Mouse (Mus musculus) thymus, adult 2 months (tissue): ENCODE measurements around the gene Olfr325. TPM values are rescaled to one million over a fixed set of nuclear protein-coding genes. Genes with fewer than 3 reads are reported as not detected.

Experiments
- DNase-seq: peaks from one replicate; pipeline ENCODE4 v3.0.0; 2021
- H3K27ac ChIP-seq: fragments of 200-500 bp; 2 replicates; pipeline ENCODE4 v1.5.1; 2012; ENCODE audit warnings: low read length, control low read depth; ENCODE audit not compliant: control insufficient read depth, insufficient read depth
- H3K27me3 ChIP-seq: fragments of 200-500 bp; 2 replicates; pipeline ENCODE4 v1.6.1; 2012; ENCODE audit warnings: mild to moderate bottlenecking, low read length, moderate library complexity, mixed read lengths; ENCODE audit not compliant: control insufficient read depth, insufficient read depth
- H3K36me3 ChIP-seq: fragments of 200-500 bp; 2 replicates; pipeline ENCODE4 v1.6.1; 2012; ENCODE audit warnings: mild to moderate bottlenecking, low read length, moderate library complexity; ENCODE audit not compliant: control insufficient read depth, insufficient read depth
- H3K4me1 ChIP-seq: fragments of 200-500 bp; replicated peaks from 2 replicates; pipeline ENCODE4 v1.6.1; 2012; ENCODE audit warnings: low read length; ENCODE audit not compliant: control insufficient read depth, insufficient read depth
- H3K4me3 ChIP-seq: fragments of 200-500 bp; 2 replicates; pipeline ENCODE4 v1.5.1; 2012; ENCODE audit warnings: mild to moderate bottlenecking, low read length, control low read depth, moderate library complexity; ENCODE audit not compliant: control insufficient read depth, insufficient read depth
- CTCF ChIP-seq: fragments of 200-500 bp; IDR thresholded peaks from 2 replicates; pipeline ENCODE4 v1.5.1; 2012; ENCODE audit warnings: mild to moderate bottlenecking, control low read depth, low read length, moderate library complexity, borderline replicate concordance; ENCODE audit not compliant: control insufficient read depth, poor library complexity, insufficient read depth; ENCODE audit errors: extremely low read depth
- POLR2A ChIP-seq: fragments of 200-500 bp; IDR thresholded peaks from 2 replicates; pipeline ENCODE4 v1.6.1; 2012; ENCODE audit warnings: mild to moderate bottlenecking, low read length, control low read depth, moderate library complexity; ENCODE audit not compliant: control insufficient read depth, poor library complexity, insufficient read depth; ENCODE audit errors: extremely low read depth
- WGBS: fragments of 180-500 bp; shearing (Covaris S2); methylation state at CpG from one replicate; pipeline ENCODE4 v1.1.7; 2018; 5-methylcytosine and 5-hydroxymethylcytosine counted together
- polyA plus RNA-seq: library from polyadenylated mRNA; depleted of rRNA; stranded (reverse); fragments of >200 nt; gene quantifications from 2 replicates; pipeline ENCODE4 v1.2.3, GENCODE M21; 2012

Olfr325 gene
- polyA plus RNA-seq, 1 experiment: not detected

GRCm38 (mm10) chr11:58606177-58606919, 28.8 kb downstream of the Olfr325 start:
- Histone ChIP-seq H3K36me3 (no peaks in the 10 kb centered on the region), H3K27me3 (no peaks in the 10 kb centered on the region), H3K4me3 (no peak overlapping the region), H3K4me1 (no peaks in the 10 kb centered on the region), H3K27ac (no peak overlapping the region)
- no peak for TF ChIP-seq POLR2A
- no peak for TF ChIP-seq CTCF
- no peak for DNase-seq
- WGBS: 93% methylated on average over 12 of the region's 12 CpGs

DNA sequence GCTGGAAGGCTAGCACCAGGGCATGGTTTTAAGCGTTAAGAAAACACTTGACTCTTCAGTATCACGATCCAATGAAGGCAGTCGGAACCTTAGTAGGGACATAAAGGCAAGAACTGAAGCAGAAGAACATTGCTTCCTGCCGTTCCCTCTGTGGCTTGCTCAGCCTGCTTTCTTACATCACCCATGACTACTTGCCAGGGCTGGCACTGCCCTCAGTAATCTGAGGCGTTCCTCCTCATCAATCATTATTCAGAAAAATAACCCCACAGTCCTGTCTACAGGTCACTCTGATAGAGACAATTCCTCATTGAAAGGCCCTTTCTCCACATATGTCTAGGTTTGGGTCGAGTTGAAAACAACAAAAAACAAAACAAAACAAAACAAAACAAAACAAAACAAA, 29.5 kb downstream of the Olfr325 start:
- H3K4me3 ChIP-seq: no peak overlapping the region

DNA sequence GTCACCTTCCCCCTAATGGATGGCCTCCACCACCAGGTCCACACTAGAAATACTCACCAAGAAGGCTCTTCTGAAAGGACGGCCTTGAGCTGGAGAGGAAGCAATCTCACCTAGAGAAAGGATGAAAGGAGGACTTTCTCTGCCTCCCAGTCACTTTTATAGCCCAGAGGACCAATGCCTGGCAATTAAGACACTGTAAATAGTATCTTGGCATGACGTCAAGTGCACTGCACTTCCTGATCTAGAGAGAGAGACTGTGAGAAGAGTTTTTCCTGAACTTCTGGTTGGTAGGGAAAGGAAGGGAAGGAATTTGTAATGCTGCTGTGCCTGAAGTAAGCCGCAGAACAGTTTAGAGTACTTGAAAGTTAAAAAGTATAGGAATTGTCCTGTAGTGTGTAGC, 35.8 kb downstream of the Olfr325 start:
- Histone ChIP-seq H3K27me3 (no peaks in the 10 kb centered on the region), H3K4me3 (no peak overlapping the region), H3K4me1 (no peaks in the 10 kb centered on the region), H3K27ac (no peak overlapping the region), H3K36me3 (no peaks in the 10 kb centered on the region)
- no peak for DNase-seq
- WGBS: 66% methylated on average over 3 of the region's 3 CpGs
- TF ChIP-seq POLR2A (no peak), CTCF (no peak)

More for the DNA sequence above, 29.5 kb downstream of the Olfr325 start:
- TF ChIP-seq POLR2A: no peak
- TF ChIP-seq CTCF: no peak
- 86% methylated on average over 6 of the region's 6 CpGs for WGBS
- Histone ChIP-seq H3K27me3 (no peaks in the 10 kb centered on the region), H3K36me3 (no peaks in the 10 kb centered on the region), H3K4me1 (no peaks in the 10 kb centered on the region), H3K27ac (no peak overlapping the region)
- no peak for DNase-seq

DNA sequence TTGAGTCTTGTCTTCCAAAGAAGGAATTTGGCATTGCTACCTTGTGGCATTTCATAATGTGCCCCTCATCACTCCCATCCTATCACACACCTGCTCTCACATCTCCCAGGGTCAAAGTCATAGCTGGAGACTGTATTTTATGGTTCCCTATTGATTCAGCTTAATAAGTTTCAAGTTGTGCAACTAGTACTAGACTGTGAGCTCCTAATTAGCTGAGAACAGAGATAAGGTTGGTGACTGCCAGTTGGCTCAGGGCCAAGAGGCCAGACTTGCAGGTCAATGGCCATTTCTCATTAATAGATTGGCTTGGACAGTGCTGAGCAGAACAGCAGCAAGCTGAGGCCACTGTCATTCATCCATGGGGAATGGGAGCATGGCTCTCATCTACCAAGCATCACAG, 37.0 kb downstream of the Olfr325 start:
- H3K27me3 ChIP-seq: no peaks in the 10 kb centered on the region
- no peak overlapping the region for H3K4me3 ChIP-seq
- H3K36me3 ChIP-seq: no peaks in the 10 kb centered on the region
- no peak overlapping the region for H3K27ac ChIP-seq
- no peaks in the 10 kb centered on the region for H3K4me1 ChIP-seq
- TF ChIP-seq POLR2A: no peak
- TF ChIP-seq CTCF: no peak
- no peak for DNase-seq

- Histone ChIP-seq H3K36me3 (no peaks in the 10 kb centered on the region), H3K4me3 (no peak within 1 kb of the TSS), H3K27ac (no peak within 1 kb of the TSS), H3K4me1 (no peaks in the 10 kb centered on the region), H3K27me3 (no peaks in the 10 kb centered on the region)
- WGBS: 93% methylated on average over 4 of the region's 4 CpGs
- DNase-seq: no peak
- no peak for TF ChIP-seq POLR2A
- no peak for TF ChIP-seq CTCF
Observed at GRCm38 (mm10) chr11:58615975-58616374, 38.4 kb downstream of the Olfr325 start, which contains the start of gene 2210407C18Rik. Gene 2210407C18Rik, minus strand, starts transcription at chr11:58616075.

DNA sequence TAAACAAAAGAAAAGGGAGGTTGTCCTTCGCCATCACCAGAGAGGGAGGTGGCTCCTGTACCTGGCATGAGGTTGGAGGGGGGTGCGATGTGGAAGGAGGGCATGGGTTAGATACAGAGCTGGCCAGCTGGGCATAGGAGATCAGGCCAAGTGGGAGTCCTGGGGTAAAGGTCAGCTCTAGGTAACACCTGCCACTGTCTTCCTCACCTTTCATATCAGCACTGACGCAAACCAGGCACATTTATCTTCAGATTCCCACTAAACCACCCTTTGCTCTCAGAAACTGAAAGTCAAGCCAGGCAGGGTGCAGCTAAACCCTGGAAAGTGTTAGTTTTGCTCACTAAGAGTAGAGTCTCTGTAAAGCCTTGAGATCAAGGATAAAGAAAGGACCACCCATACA, 40.8 kb downstream of the Olfr325 start:
- H3K4me1 ChIP-seq: no peaks in the 10 kb centered on the region
- H3K27me3 ChIP-seq: no peaks in the 10 kb centered on the region
- no peak overlapping the region for H3K27ac ChIP-seq
- no peaks in the 10 kb centered on the region for H3K36me3 ChIP-seq
- no peak for DNase-seq
- no peak for TF ChIP-seq POLR2A
- no peak for TF ChIP-seq CTCF
- 85% methylated on average over 3 of the region's 3 CpGs for WGBS
- no peak overlapping the region for H3K4me3 ChIP-seq

GRCm38 (mm10) chr11:58618793-58619192, 41.3 kb downstream of the Olfr325 start:
- DNase-seq: no peak
- Histone ChIP-seq H3K27me3 (no peaks in the 10 kb centered on the region), H3K27ac (no peak overlapping the region), H3K4me3 (no peak overlapping the region), H3K4me1 (no peaks in the 10 kb centered on the region), H3K36me3 (no peaks in the 10 kb centered on the region)
- TF ChIP-seq CTCF (no peak), POLR2A (no peak)
- 83% methylated on average over 6 of the region's 6 CpGs for WGBS
